Mouse (Mus musculus) lung, embryonic 14.5 days (tissue): ENCODE data around the gene Tob1. TPM values are rescaled to one million over a fixed set of nuclear protein-coding genes. Genes with fewer than 3 reads are reported as not detected.
A peak's percentile ranks its signal among the peaks of the same experiment; 100 is the strongest.

Experiments used
- ATAC-seq: fragments of 200-750 bp; cut with Nextera tagmentation; 2 replicates; pipeline ENCODE4 v1.8.0; 2017; ENCODE audit warnings: mild to moderate bottlenecking, moderate TSS enrichment, moderate library complexity; ENCODE audit not compliant: insufficient read depth
- DNase-seq: peaks from one replicate; pipeline ENCODE4 v3.0.0-alpha.2; 2015
- H3K27ac ChIP-seq: fragments of 300-500 bp; sonication (generic); 2 replicates; pipeline ENCODE4 v1.5.1; 2014; ENCODE audit warnings: low read depth, mild to moderate bottlenecking, moderate library complexity
- H3K27me3 ChIP-seq: fragments of 300-500 bp; sonication (generic); 2 replicates; pipeline ENCODE4 v1.6.1; 2014; ENCODE audit warnings: low read length, control low read depth; ENCODE audit not compliant: insufficient read depth
- H3K36me3 ChIP-seq: fragments of 300-500 bp; sonication (generic); 2 replicates; pipeline ENCODE4 v1.6.1; 2014; ENCODE audit warnings: control low read depth; ENCODE audit not compliant: insufficient read depth
- H3K4me1 ChIP-seq: fragments of 300-500 bp; sonication (generic); 2 replicates; pipeline ENCODE4 v1.6.1; 2014; ENCODE audit warnings: antibody characterized with exemption, control low read depth; ENCODE audit not compliant: insufficient read depth
- H3K4me2 ChIP-seq: fragments of 300-500 bp; sonication (generic); 2 replicates; pipeline ENCODE4 v1.6.1; 2014; ENCODE audit warnings: mild to moderate bottlenecking
- H3K4me3 ChIP-seq: fragments of 300-500 bp; sonication (generic); 2 replicates; pipeline ENCODE4 v1.5.1; 2014; ENCODE audit warnings: low read depth, low read length
- H3K9ac ChIP-seq: fragments of 300-500 bp; sonication (generic); 2 replicates; pipeline ENCODE4 v1.6.1; 2014
- H3K9me3 ChIP-seq: fragments of 300-500 bp; sonication (generic); 2 replicates; pipeline ENCODE4 v1.6.1; 2016; ENCODE audit warnings: low read depth, low read length, control low read depth
- CTCF ChIP-seq: IDR thresholded peaks from 2 replicates; pipeline ENCODE4 v1.5.1; 2016; ENCODE audit warnings: antibody characterized with exemption, low read depth
- WGBS: fragments of 180-500 bp; shearing (Covaris S2); extraction: QIAGEN DNeasy Blood & Tissue Kit; methylation state at CpG from one replicate; pipeline ENCODE4 v1.1.7; 2014; 5-methylcytosine and 5-hydroxymethylcytosine counted together
- polyA plus RNA-seq: library from polyadenylated mRNA; unstranded; fragments of >200 nt; fragmentation: Nextera tagmentation; extraction: Ambion mirVana; gene quantifications from 2 replicates; pipeline ENCODE4 v1.2.1, GENCODE M21; 2014

Tob1 gene
- polyA plus RNA-seq, 1 experiment from 2014 or later: 18.2 TPM

DNA sequence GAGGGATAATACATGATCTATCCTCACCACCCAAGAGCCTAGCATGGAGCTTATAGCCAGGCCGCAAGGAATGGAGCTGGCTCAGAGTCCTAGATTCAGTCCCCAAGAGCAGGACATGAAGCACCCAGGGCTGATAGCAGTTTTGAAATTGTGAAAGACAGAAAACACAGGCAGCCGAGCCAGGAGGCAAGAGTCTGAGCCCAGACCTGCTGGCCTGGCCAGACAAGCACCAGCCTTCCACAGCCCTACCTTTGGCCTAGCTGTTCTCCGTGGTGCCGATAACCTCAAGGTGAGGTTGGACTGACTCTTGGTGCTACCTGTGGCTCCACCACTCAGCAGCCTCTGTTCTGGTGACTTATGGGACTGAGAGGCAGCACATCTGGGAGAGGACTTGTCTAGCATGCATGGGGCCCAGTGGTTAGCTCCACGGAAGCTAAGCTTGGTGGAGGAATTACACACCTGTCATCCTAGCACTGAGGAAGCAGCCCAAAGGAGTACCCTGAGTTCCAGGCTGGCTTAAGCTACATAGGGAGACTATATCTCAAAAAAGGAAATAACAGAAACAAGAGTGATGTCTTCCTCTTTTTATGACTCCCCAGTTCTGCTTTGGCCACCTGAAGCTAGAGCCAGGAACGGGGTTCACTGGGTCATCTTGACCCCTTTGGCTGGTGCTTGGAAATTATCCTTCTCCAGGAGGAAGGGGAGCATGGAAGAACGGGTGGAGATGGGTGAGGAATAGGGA, 12.7 kb upstream of the Tob1 start:
- Histone ChIP-seq H3K27me3 (no peaks in the 10 kb centered on the region), H3K4me1 (no peaks in the 10 kb centered on the region), H3K4me3 (no peak overlapping the region), H3K4me2 (no peak overlapping the region), H3K9me3 (no peaks in the 10 kb centered on the region), H3K36me3 (no peaks in the 10 kb centered on the region), H3K27ac (no peak overlapping the region), H3K9ac (no peak overlapping the region)
- no peak for DNase-seq
- 83% methylated on average over 7 of the region's 7 CpGs for WGBS
- TF ChIP-seq CTCF: no peak
- ATAC-seq: no peak

GRCm38 (mm10) chr11:94199771-94200170, 11.5 kb upstream of the Tob1 start:
- ATAC-seq: no peak
- 81% methylated on average over 2 of the region's 2 CpGs for WGBS

DNA sequence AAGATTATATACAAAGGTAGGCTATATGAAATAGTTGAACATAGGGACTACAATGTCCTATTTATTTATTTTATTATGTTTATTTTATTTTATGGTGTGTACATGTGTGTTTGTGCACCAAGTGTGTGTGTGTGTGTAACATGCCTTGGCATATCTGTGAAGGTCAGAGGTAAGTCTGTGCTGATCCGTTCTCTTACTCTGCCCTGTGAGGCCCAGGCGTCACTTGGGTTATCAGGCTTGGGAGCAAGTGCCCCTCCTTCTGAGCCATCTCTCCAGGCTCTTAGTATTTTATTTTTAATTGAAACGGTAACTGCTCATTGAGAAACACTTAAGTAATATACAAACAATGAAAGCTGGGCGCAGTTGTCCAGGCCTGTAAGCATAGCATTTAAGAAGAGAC, 10.8 kb upstream of the Tob1 start:
- Histone ChIP-seq H3K27me3 (no peaks in the 10 kb centered on the region), H3K4me1 (no peaks in the 10 kb centered on the region), H3K36me3 (no peaks in the 10 kb centered on the region), H3K9me3 (no peaks in the 10 kb centered on the region), H3K4me3 (no peak overlapping the region), H3K27ac (no peak overlapping the region), H3K9ac (no peak overlapping the region), H3K4me2 (no peak overlapping the region)
- WGBS: 57% methylated on average over 4 of the region's 4 CpGs
- no peak for DNase-seq
- ATAC-seq: no peak
- no peak for TF ChIP-seq CTCF

More at GRCm38 (mm10) chr11:94199771-94200170, 11.5 kb upstream of the Tob1 start:
- no peak overlapping the region for H3K4me2 ChIP-seq
- no peaks in the 10 kb centered on the region for H3K4me1 ChIP-seq
- no peak overlapping the region for H3K9ac ChIP-seq
- TF ChIP-seq CTCF: no peak
- H3K9me3 ChIP-seq: no peaks in the 10 kb centered on the region
- no peaks in the 10 kb centered on the region for H3K27me3 ChIP-seq
- H3K27ac ChIP-seq: no peak overlapping the region
- no peak overlapping the region for H3K4me3 ChIP-seq
- no peak for DNase-seq
- H3K36me3 ChIP-seq: no peaks in the 10 kb centered on the region

DNA sequence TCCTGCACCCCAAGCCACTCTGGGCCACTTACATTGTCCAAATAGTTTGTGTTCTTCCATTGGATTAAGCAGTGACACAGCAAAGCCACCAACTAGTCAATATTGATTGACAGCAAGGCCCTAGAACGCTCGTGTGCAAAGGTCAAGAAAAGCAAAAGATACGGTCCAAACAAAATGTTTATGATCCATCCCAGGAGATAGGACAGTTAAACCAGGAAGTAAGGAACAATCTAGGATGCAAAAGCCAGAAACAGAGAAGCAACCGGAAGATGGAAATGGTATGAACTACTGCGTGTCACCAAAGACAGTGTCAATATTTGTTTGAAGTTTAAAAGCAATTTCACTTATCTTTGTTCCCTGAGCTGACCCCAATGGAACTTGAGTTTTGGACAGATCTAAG, 9.1 kb upstream of the Tob1 start:
- 60% methylated on average over 5 of the region's 5 CpGs for WGBS

DNA sequence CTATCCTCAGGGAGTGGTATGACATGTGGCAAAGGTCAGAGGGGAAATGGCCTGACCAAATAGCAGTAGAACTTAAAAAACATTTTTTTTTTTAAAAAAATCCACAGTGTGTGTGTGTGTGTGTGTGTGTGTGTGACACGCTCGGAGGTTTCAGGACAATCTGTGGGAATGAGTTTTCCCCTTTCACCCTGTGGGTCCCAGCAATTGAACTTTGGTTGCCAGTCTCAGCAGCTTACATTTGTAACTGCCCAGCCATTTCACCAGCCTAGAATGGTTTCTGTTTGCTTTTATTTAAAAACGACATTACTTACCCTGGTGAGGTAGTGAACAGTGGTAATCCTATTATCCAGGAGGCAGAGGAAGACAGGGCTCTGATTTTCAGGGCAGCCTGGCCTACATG, 8.2 kb upstream of the Tob1 start:
- no peak for TF ChIP-seq CTCF
- ATAC-seq (no peak), DNase-seq (no peak)
- WGBS: 60% methylated on average over 3 of the region's 3 CpGs
- no peaks in the 10 kb centered on the region for H3K36me3 ChIP-seq
- H3K9ac ChIP-seq: no peak overlapping the region
- H3K4me3 ChIP-seq: no peak overlapping the region
- H3K9me3 ChIP-seq: no peaks in the 10 kb centered on the region
- no peaks in the 10 kb centered on the region for H3K27me3 ChIP-seq
- no peaks in the 10 kb centered on the region for H3K4me1 ChIP-seq
- H3K4me2 ChIP-seq: no peak overlapping the region
- H3K27ac ChIP-seq: no peak overlapping the region

More for the DNA sequence above, 9.1 kb upstream of the Tob1 start:
- H3K9ac ChIP-seq: no peak overlapping the region
- H3K4me2 ChIP-seq: no peak overlapping the region
- H3K27me3 ChIP-seq: no peaks in the 10 kb centered on the region
- H3K27ac ChIP-seq: no peak overlapping the region
- ATAC-seq (no peak), DNase-seq (no peak)
- H3K4me1 ChIP-seq: no peaks in the 10 kb centered on the region
- no peaks in the 10 kb centered on the region for H3K36me3 ChIP-seq
- no peak overlapping the region for H3K4me3 ChIP-seq
- no peak for TF ChIP-seq CTCF
- H3K9me3 ChIP-seq: no peaks in the 10 kb centered on the region

DNA sequence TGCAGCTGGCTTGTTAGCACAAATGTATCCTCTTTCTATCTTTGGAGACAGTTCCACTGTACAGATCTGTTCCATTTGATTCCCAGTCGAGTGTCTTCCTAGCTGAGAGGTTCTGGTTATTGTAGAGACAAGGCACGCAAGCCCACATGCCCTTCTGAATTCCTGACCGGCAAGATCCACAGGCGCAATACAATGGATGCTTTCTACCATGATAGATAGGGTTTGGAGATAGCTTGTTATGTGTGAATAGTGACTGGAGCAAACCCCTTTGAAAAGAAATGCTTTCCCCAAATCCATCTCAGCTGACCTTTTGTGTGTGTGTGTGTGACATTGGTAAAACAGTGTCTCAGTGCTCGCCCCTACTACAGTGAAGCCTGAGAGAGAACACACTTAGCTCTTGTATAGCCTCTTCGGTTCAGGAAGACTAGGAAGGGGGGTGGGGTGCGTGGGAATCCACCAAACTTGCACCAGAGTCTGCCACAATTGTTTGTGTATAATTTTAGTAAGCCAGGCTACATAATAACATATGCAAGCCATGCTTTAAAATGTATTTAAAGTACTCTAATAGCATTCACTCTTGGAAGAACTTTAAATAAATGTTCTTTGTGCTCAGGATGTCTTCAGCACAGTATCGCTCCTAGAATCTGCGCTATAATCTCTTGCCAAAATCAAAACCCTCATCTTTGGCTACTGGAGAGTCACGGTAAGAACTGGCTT, 4.7 kb upstream of the Tob1 start:
- Histone ChIP-seq H3K36me3 (no peaks in the 10 kb centered on the region), H3K4me1 (no peaks in the 10 kb centered on the region), H3K4me3 (no peak overlapping the region), H3K4me2 (no peak overlapping the region), H3K27me3 (no peaks in the 10 kb centered on the region), H3K9me3 (no peaks in the 10 kb centered on the region), H3K9ac (no peak overlapping the region), H3K27ac (no peak overlapping the region)
- ATAC-seq (no peak), DNase-seq (no peak)
- WGBS: 66% methylated on average over 10 of the region's 10 CpGs
- TF ChIP-seq CTCF: no peak

DNA sequence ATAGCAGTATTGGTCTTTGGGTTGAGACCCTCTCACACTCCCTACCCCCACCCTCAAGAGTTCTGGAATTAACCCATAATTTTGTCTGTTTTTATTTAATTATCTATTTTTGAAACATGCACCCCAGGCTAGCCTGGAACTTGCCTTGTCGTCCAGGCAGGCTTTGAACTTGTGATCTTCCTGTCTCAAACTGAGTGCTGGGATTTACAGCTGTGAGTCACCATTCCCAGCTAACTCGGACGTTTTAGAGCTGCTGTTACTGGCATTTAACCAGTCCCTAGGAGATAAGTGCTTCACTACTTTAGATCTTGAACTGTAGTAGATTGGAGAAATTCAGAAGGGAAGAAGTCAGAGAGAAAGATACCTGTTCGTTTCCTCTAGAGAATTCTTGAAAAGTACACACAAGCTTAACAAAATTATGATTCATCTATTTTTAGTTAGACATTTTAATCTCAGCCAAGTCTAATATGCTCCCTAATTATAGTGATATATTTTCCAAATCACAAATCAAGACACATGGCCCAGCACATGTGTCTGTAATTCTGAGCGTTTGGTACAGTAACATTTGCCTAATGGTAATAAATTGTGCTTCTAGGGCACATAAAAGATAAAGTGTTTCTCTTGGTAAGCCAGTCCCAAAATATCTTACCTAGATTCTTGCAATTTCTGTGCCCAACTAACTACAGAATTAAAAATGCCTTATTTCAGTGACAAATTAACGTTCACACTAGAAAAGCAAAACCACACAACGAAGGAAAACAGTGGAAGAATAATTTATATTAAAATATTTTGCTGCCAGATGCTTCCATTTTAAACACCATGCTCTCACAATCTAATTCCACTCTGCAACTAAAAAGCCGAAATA, 2.2 kb upstream of the Tob1 start:
- Histone ChIP-seq H3K4me1 (0 out of 2 replicates have a peak, but pooled peaks cover 2% of the 10 kb centered on the region), H3K27me3 (no peaks in the 10 kb centered on the region), H3K4me2 (peak overlapping the region; percentile 98), H3K9me3 (no peaks in the 10 kb centered on the region), H3K9ac (no peak overlapping the region), H3K4me3 (no peak overlapping the region), H3K36me3 (peaks cover 8% of the 10 kb centered on the region), H3K27ac (no peak overlapping the region; the same call in 1 of the 2 replicates)
- ATAC-seq: no peak
- 46% methylated on average over 8 of the region's 8 CpGs for WGBS
- no peak for TF ChIP-seq CTCF
- DNase-seq: no peak
